Mouse (Mus musculus) kidney, adult 2 months (tissue): ENCODE results near the gene Cd8a. TPM values are rescaled to one million over a fixed set of nuclear protein-coding genes. Genes with fewer than 3 reads are reported as not detected.

Experiments used
- DNase-seq: peaks from one replicate; pipeline ENCODE4 v3.0.0; 2021
- H3K27ac ChIP-seq: fragments of 200-500 bp; 2 replicates; pipeline ENCODE4 v1.5.1; 2012; ENCODE audit warnings: low read depth, low read length, control low read depth, inconsistent platforms; ENCODE audit not compliant: insufficient read depth
- H3K27me3 ChIP-seq: fragments of 200-500 bp; replicated peaks from 2 replicates; pipeline ENCODE4 v1.6.1; 2012; ENCODE audit warnings: mild to moderate bottlenecking, moderate library complexity, low read length, inconsistent platforms; ENCODE audit not compliant: control insufficient read depth, insufficient read depth
- H3K36me3 ChIP-seq: fragments of 200-500 bp; 2 replicates; pipeline ENCODE4 v1.6.1; 2012; ENCODE audit warnings: mild to moderate bottlenecking, moderate library complexity, low read length, inconsistent platforms; ENCODE audit not compliant: control insufficient read depth, insufficient read depth
- H3K4me1 ChIP-seq: fragments of 200-500 bp; 2 replicates; pipeline ENCODE4 v1.6.1; 2011; ENCODE audit warnings: low read length; ENCODE audit not compliant: control insufficient read depth, insufficient read depth
- H3K4me3 ChIP-seq: fragments of 200-500 bp; 2 replicates; pipeline ENCODE4 v1.5.1; 2011; ENCODE audit warnings: mild to moderate bottlenecking, low read depth, low read length, control low read depth; ENCODE audit not compliant: insufficient read depth
- CTCF ChIP-seq: fragments of 200-500 bp; conservative IDR thresholded peaks from 2 replicates; pipeline ENCODE4 v1.5.1; 2011; ENCODE audit warnings: low read depth, mild to moderate bottlenecking, control low read depth, low read length, moderate library complexity, mixed read lengths; ENCODE audit not compliant: insufficient read depth, insufficient read length
- POLR2A ChIP-seq: fragments of 200-500 bp; IDR thresholded peaks from one replicate; pipeline ENCODE4 v1.6.1; 2011; ENCODE audit warnings: low read depth, low read length, control low read depth
- WGBS: fragments of 180-500 bp; shearing (Covaris S2); methylation state at CpG from one replicate; pipeline ENCODE4 v1.1.7; 2018; 5-methylcytosine and 5-hydroxymethylcytosine counted together
- polyA plus RNA-seq: library from polyadenylated mRNA; depleted of rRNA; stranded (reverse); fragments of >200 nt; gene quantifications from 2 replicates; pipeline ENCODE4 v1.2.3, GENCODE M21; 2012

Gene Cd8a
- polyA plus RNA-seq, 1 experiment: 4.7 TPM

DNA sequence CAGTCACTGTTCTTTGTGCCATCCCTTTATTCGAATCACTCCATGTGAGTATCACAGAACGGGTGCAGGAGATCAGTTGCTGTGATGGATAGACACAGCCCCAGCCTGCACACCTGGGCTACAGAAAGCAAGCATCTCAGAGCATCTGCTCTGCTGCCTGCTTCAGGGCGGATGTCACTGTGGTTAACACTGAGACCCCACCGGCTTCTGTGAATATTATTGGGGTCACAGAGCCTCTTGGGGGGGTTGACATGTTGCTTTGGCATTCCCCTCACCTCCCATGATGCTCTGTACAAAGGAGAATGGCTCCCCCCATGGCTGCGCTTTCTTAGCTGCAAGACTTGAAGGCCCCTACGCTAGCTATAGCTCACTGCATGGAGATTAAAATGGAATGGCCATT lies 3.8 kb upstream of the Cd8a start:
- WGBS: 96% methylated on average over 6 of the region's 6 CpGs
- DNase-seq: no peak

DNA sequence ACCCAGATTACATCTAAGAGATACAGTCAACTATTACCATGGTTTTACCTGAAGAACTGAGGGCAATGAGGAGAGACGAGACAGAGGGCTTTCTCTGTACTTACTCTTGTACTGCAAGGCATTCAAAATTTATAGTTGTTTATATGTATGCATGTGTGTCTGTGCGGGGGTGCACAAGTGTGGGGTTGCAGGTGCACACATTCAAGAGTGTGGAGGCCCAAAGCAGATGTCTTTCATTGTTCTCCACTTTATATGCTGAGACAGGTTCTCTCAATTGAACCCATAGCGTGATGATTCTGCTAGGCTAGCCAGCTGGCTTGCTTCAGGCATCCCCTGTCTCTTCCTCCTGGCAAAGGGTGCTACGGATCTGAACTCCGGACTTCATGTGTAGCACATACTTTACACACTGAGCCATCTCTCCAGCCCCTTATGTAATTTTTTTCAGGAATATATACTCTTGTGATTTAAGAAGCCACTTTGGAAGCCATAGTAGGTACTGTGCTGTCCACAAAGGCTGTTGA lies 2.1 kb upstream of the Cd8a start:
- Histone ChIP-seq H3K27me3 (no peaks in the 10 kb centered on the region), H3K27ac (no peak overlapping the region), H3K4me3 (no peak overlapping the region), H3K36me3 (no peaks in the 10 kb centered on the region), H3K4me1 (no peaks in the 10 kb centered on the region)
- 84% methylated on average over 5 of the region's 5 CpGs for WGBS
- DNase-seq: no peak
- no peak for TF ChIP-seq POLR2A
- TF ChIP-seq CTCF: no peak

More for the DNA sequence above, 3.8 kb upstream of the Cd8a start:
- no peaks in the 10 kb centered on the region for H3K4me1 ChIP-seq
- H3K36me3 ChIP-seq: no peaks in the 10 kb centered on the region
- no peaks in the 10 kb centered on the region for H3K27me3 ChIP-seq
- H3K27ac ChIP-seq: no peak overlapping the region
- H3K4me3 ChIP-seq: no peak overlapping the region
- TF ChIP-seq POLR2A (no peak), CTCF (no peak)

DNA sequence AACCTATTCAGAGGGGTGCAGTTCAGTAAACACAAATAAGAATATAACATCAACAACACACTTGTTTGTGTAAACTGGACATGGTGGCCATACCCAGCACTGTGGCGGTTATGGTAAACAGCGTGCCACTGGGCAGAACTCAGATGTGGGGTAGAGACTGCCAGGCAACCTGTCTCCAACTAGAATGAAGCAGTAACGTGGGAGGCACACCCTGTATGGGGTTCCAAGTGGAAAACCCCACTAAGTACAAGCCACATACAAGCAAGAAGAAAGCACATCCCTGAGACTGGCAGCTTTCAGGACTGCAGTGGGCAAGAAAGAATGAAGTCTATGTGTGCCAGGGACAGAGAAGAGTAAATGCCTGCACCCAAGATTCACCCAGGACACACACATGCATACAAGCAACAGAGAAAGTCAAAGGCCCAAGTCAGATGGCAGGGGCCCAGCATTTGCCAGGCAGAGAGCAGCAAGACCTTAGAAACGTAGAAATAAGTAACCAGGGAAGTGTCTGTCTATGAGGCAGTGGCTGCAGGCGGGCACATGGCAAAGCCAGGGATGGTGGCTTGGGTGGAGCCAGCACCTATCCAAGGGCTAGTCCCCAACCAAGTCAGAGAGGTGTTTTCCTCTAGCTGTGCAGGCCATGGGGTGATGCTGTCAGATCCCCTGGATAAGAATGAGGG lies 1.0 kb upstream of the Cd8a start:
- WGBS: 80% methylated on average over 5 of the region's 5 CpGs
- H3K4me3 ChIP-seq: no peak overlapping the region
- TF ChIP-seq POLR2A: no peak
- no peak for TF ChIP-seq CTCF

DNA sequence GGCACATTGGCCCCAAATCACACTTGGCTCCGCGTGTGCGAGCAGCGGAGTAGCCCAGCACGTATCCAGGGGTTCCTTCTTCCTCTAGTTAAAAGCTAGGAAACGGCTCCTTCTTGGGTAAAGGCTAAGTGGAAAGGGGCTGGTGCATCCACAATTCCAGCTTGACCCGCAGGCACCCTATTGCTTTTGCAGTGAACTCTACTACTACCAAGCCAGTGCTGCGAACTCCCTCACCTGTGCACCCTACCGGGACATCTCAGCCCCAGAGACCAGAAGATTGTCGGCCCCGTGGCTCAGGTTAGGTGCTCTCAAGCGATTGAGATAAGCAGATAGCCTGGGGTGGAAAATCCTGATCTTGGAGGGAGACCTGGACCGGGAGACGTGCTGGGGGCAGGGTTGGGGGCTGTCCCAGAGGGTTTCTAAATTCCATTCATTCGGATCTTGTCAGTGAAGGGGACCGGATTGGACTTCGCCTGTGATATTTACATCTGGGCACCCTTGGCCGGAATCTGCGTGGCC lies 1.1 kb downstream of the Cd8a start:
- no peak overlapping the region for H3K4me3 ChIP-seq
- H3K27me3 ChIP-seq: no peaks in the 10 kb centered on the region
- H3K27ac ChIP-seq: no peak overlapping the region
- H3K4me1 ChIP-seq: no peaks in the 10 kb centered on the region
- no peak for DNase-seq
- TF ChIP-seq POLR2A (no peak), CTCF (no peak)
- 89% methylated on average over 19 of the region's 19 CpGs for WGBS
- no peaks in the 10 kb centered on the region for H3K36me3 ChIP-seq

More for the DNA sequence above, 1.0 kb upstream of the Cd8a start:
- no peaks in the 10 kb centered on the region for H3K36me3 ChIP-seq
- H3K27me3 ChIP-seq: no peaks in the 10 kb centered on the region
- no peaks in the 10 kb centered on the region for H3K4me1 ChIP-seq
- no peak overlapping the region for H3K27ac ChIP-seq
- peak; percentile 23 for DNase-seq

DNA sequence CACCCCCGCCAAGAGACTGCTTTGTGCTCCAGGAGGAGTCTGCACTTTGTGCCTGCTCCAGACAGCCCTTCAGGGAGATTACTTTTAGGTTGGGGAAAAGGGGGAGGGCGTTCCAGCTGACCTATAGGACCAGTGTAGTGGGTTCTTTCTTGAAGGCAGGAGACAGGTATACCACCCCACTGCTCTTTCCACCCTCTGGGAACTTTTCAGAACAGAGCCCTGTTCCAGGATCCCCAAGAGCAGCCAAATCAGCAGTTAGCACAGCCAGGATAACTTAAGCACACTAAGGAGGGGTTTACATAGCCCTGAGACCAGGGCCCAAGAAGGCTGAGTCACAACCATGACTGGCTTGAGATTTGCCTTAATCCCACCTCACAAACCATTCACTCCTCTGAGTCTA lies 1.7 kb downstream of the Cd8a start:
- TF ChIP-seq CTCF: no peak
- TF ChIP-seq POLR2A: no peak
- Histone ChIP-seq H3K36me3 (no peaks in the 10 kb centered on the region), H3K4me3 (no peak overlapping the region), H3K4me1 (no peaks in the 10 kb centered on the region), H3K27ac (no peak overlapping the region), H3K27me3 (no peaks in the 10 kb centered on the region)
- DNase-seq: no peak
- 83% methylated on average over 2 of the region's 2 CpGs for WGBS

DNA sequence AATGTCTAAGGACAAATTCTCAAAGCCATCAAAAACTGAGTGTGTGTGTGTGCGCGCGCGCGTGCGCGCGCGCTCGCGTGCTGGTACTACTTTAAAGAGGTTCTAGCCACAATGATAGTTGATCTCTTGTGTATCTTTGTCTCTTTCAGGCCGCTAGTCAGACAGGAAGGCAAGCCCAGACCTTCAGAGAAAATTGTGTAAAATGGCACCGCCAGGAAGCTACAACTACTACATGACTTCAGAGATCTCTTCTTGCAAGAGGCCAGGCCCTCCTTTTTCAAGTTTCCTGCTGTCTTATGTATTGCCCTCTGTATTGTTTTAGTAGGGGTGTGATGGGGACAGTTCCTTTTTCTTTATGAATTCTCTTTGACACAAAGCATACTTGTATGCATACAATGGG lies 3.5 kb downstream of the Cd8a start:
- H3K4me1 ChIP-seq: no peaks in the 10 kb centered on the region
- H3K36me3 ChIP-seq: no peaks in the 10 kb centered on the region
- no peak for TF ChIP-seq CTCF
- TF ChIP-seq POLR2A: no peak
- no peak overlapping the region for H3K27ac ChIP-seq
- no peaks in the 10 kb centered on the region for H3K27me3 ChIP-seq
- WGBS: 97% methylated on average over 13 of the region's 13 CpGs
- H3K4me3 ChIP-seq: no peak overlapping the region
- DNase-seq: no peak

DNA sequence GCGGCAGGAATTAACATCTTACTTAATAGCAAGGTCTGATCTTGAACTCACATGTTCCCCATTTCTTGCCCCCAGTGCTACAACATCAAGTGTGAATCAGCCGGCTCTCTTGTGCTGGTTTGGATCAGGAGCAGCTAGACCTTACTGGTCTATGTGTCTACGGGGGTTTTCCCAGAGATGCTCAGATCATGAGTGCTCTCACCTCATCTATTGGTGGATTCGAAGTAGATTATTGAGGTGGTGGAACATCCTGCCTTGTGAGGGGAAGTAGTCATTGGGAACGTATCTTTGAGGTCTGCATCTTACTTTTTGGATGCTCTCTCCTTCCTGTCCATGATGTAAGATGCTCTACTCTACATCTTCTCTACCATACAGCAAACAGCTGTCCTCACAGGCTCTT lies 8.4 kb downstream of the Cd8a start:
- 91% methylated on average over 5 of the region's 5 CpGs for WGBS
- no peak for TF ChIP-seq CTCF
- no peak for TF ChIP-seq POLR2A

More for the DNA sequence above, 8.4 kb downstream of the Cd8a start:
- DNase-seq: no peak
- Histone ChIP-seq H3K4me1 (no peaks in the 10 kb centered on the region), H3K27ac (no peak overlapping the region), H3K27me3 (no peaks in the 10 kb centered on the region), H3K36me3 (no peaks in the 10 kb centered on the region), H3K4me3 (no peak overlapping the region)
